Mouse (Mus musculus): ENCODE data around the gene Cnot6. TPM values are rescaled to one million over a fixed set of nuclear protein-coding genes. Genes with fewer than 3 reads are reported as not detected.

Cnot6 gene
- 57.3 and 60.8 TPM in 2 replicates for polyA plus RNA-seq (2016; fragmentation: Nextera tagmentation; extraction: Ambion mirVana)

- no peaks in the 10 kb centered on the region for H3K27me3 ChIP-seq (ENCODE audit: insufficient read depth, poor library complexity, severe bottlenecking)
- H3K4me1 ChIP-seq (replicated peaks): peaks cover 41% of the 10 kb centered on the region
- DNase-seq (ENCODE audit: low spot score): peak; percentile 99
- H3K4me3 ChIP-seq: peak within 1 kb of the TSS; percentile 96
- H3K36me3 ChIP-seq: peaks cover 22% of the 10 kb centered on the region
- H3K9me3 ChIP-seq: no peaks in the 10 kb centered on the region
- WGBS: under 1% methylated on average over 65 of the region's 65 CpGs
- peak within 1 kb of the TSS; percentile 100 for H3K27ac ChIP-seq
Measured at GRCm38 (mm10) chr11:49712555-49713335, at the start of gene Cnot6. Cnot6 (minus strand) TSS chr11:49712723.

GRCm38 (mm10) chr11:49761130-49761529 is 48.6 kb upstream of the Cnot6 start:
- no peak for DNase-seq (ENCODE audit: low spot score)
- Histone ChIP-seq H3K36me3 (no peaks in the 10 kb centered on the region), H3K27ac (no peak overlapping the region), H3K4me3 (no peak overlapping the region), H3K27me3 (ENCODE audit: insufficient read depth, poor library complexity, severe bottlenecking) (no peaks in the 10 kb centered on the region), H3K9me3 (no peaks in the 10 kb centered on the region), H3K4me1 (replicated peaks) (peaks cover 20% of the 10 kb centered on the region)
- 91% methylated on average over 5 of the region's 5 CpGs for WGBS

GRCm38 (mm10) chr11:49758096-49758495 is 45.6 kb upstream of the Cnot6 start:
- Histone ChIP-seq H3K27me3 (ENCODE audit: insufficient read depth, poor library complexity, severe bottlenecking) (no peaks in the 10 kb centered on the region), H3K36me3 (no peaks in the 10 kb centered on the region), H3K27ac (no peak overlapping the region), H3K4me3 (no peak overlapping the region), H3K4me1 (replicated peaks) (peaks cover 10% of the 10 kb centered on the region), H3K9me3 (no peaks in the 10 kb centered on the region)
- 96% methylated on average over 3 of the region's 3 CpGs for WGBS
- no peak for DNase-seq (ENCODE audit: low spot score)

GRCm38 (mm10) chr11:49754958-49755665 is 42.6 kb upstream of the Cnot6 start:
- WGBS: 64% methylated on average over 12 of the region's 12 CpGs

GRCm38 (mm10) chr11:49746756-49747155 is 34.2 kb upstream of the Cnot6 start:
- H3K27ac ChIP-seq: no peak overlapping the region
- H3K9me3 ChIP-seq: peaks cover 16% of the 10 kb centered on the region; the same call in 1 of the 2 replicates
- DNase-seq (ENCODE audit: low spot score): no peak
- 98% methylated on average over 1 of the region's 1 CpGs for WGBS
- no peaks in the 10 kb centered on the region for H3K27me3 ChIP-seq (ENCODE audit: insufficient read depth, poor library complexity, severe bottlenecking)
- no peaks in the 10 kb centered on the region for H3K36me3 ChIP-seq
- H3K4me1 ChIP-seq (replicated peaks): peaks cover 11% of the 10 kb centered on the region; the same call in 1 of the 2 replicates
- no peak overlapping the region for H3K4me3 ChIP-seq

More at GRCm38 (mm10) chr11:49754958-49755665, 42.6 kb upstream of the Cnot6 start:
- H3K4me1 ChIP-seq (replicated peaks): peaks cover 8% of the 10 kb centered on the region; the same call in 1 of the 2 replicates
- no peaks in the 10 kb centered on the region for H3K36me3 ChIP-seq
- DNase-seq (ENCODE audit: low spot score): no peak
- no peaks in the 10 kb centered on the region for H3K9me3 ChIP-seq
- no peak overlapping the region for H3K4me3 ChIP-seq
- no peaks in the 10 kb centered on the region for H3K27me3 ChIP-seq (ENCODE audit: insufficient read depth, poor library complexity, severe bottlenecking)
- no peak overlapping the region for H3K27ac ChIP-seq

- Histone ChIP-seq H3K9me3 (peaks cover 16% of the 10 kb centered on the region; the same call in 1 of the 2 replicates), H3K27me3 (ENCODE audit: insufficient read depth, poor library complexity, severe bottlenecking) (no peaks in the 10 kb centered on the region), H3K4me1 (replicated peaks) (peaks cover 11% of the 10 kb centered on the region; the same call in 1 of the 2 replicates), H3K36me3 (no peaks in the 10 kb centered on the region), H3K27ac (no peak overlapping the region), H3K4me3 (no peak overlapping the region)
- no peak for DNase-seq (ENCODE audit: low spot score)
- 84% methylated on average over 3 of the region's 3 CpGs for WGBS
Measured at GRCm38 (mm10) chr11:49745839-49746238, 33.3 kb upstream of the Cnot6 start.

- no peak overlapping the region for H3K4me3 ChIP-seq
- DNase-seq (ENCODE audit: low spot score): no peak
- peaks cover 16% of the 10 kb centered on the region; the same call in 1 of the 2 replicates for H3K9me3 ChIP-seq
- peaks cover 11% of the 10 kb centered on the region; the same call in 1 of the 2 replicates for H3K4me1 ChIP-seq (replicated peaks)
- H3K36me3 ChIP-seq: no peaks in the 10 kb centered on the region
- no peak overlapping the region for H3K27ac ChIP-seq
- H3K27me3 ChIP-seq (ENCODE audit: insufficient read depth, poor library complexity, severe bottlenecking): no peaks in the 10 kb centered on the region
Measured at GRCm38 (mm10) chr11:49744981-49745380, 32.5 kb upstream of the Cnot6 start.

- H3K27ac ChIP-seq: no peak overlapping the region
- no peaks in the 10 kb centered on the region for H3K36me3 ChIP-seq
- 89% methylated on average over 7 of the region's 7 CpGs for WGBS
- H3K27me3 ChIP-seq (ENCODE audit: insufficient read depth, poor library complexity, severe bottlenecking): no peaks in the 10 kb centered on the region
- H3K9me3 ChIP-seq: peaks cover 10% of the 10 kb centered on the region; the same call in 1 of the 2 replicates
- H3K4me1 ChIP-seq (replicated peaks): peaks cover 16% of the 10 kb centered on the region
- no peak for DNase-seq (ENCODE audit: low spot score)
- H3K4me3 ChIP-seq: no peak overlapping the region
Measured at GRCm38 (mm10) chr11:49743634-49744033, 31.1 kb upstream of the Cnot6 start.

- DNase-seq (ENCODE audit: low spot score): no peak
- Histone ChIP-seq H3K4me3 (no peak overlapping the region), H3K4me1 (replicated peaks) (peaks cover 23% of the 10 kb centered on the region), H3K36me3 (no peaks in the 10 kb centered on the region), H3K27ac (no peak overlapping the region), H3K9me3 (no peaks in the 10 kb centered on the region), H3K27me3 (ENCODE audit: insufficient read depth, poor library complexity, severe bottlenecking) (no peaks in the 10 kb centered on the region)
- 82% methylated on average over 8 of the region's 8 CpGs for WGBS
Measured at GRCm38 (mm10) chr11:49742248-49742647, 29.7 kb upstream of the Cnot6 start.

GRCm38 (mm10) chr11:49739776-49740175 is 27.3 kb upstream of the Cnot6 start:
- no peak overlapping the region for H3K4me3 ChIP-seq
- no peak for DNase-seq (ENCODE audit: low spot score)
- H3K36me3 ChIP-seq: no peaks in the 10 kb centered on the region
- H3K4me1 ChIP-seq (replicated peaks): peaks cover 23% of the 10 kb centered on the region
- H3K27me3 ChIP-seq (ENCODE audit: insufficient read depth, poor library complexity, severe bottlenecking): no peaks in the 10 kb centered on the region
- H3K27ac ChIP-seq: no peak overlapping the region
- H3K9me3 ChIP-seq: no peaks in the 10 kb centered on the region
- 84% methylated on average over 3 of the region's 3 CpGs for WGBS

GRCm38 (mm10) chr11:49738659-49739406 is 26.3 kb upstream of the Cnot6 start:
- Histone ChIP-seq H3K36me3 (no peaks in the 10 kb centered on the region), H3K9me3 (no peaks in the 10 kb centered on the region), H3K4me3 (no peak overlapping the region), H3K27ac (peak overlapping the region; percentile 45; the same call in 1 of the 2 replicates), H3K4me1 (replicated peaks) (peaks cover 23% of the 10 kb centered on the region), H3K27me3 (ENCODE audit: insufficient read depth, poor library complexity, severe bottlenecking) (no peaks in the 10 kb centered on the region)
- WGBS: 78% methylated on average over 11 of the region's 11 CpGs
- no peak for DNase-seq (ENCODE audit: low spot score)

GRCm38 (mm10) chr11:49737625-49738024 is 25.1 kb upstream of the Cnot6 start:
- WGBS: 69% methylated on average over 1 of the region's 1 CpGs
- Histone ChIP-seq H3K27me3 (ENCODE audit: insufficient read depth, poor library complexity, severe bottlenecking) (no peaks in the 10 kb centered on the region), H3K4me1 (replicated peaks) (peaks cover 16% of the 10 kb centered on the region), H3K4me3 (no peak overlapping the region), H3K9me3 (no peaks in the 10 kb centered on the region), H3K27ac (no peak overlapping the region), H3K36me3 (no peaks in the 10 kb centered on the region)
- no peak for DNase-seq (ENCODE audit: low spot score)

Measured in hindbrain, embryonic 10.5 days (tissue).